Mouse (Mus musculus): ENCODE data around the gene Ndufs8. TPM values are rescaled to one million over a fixed set of nuclear protein-coding genes. Genes with fewer than 3 reads are reported as not detected.

Gene Ndufs8
- polyA plus RNA-seq, 1 experiment from 2014 or later: 65.9 TPM

DNA sequence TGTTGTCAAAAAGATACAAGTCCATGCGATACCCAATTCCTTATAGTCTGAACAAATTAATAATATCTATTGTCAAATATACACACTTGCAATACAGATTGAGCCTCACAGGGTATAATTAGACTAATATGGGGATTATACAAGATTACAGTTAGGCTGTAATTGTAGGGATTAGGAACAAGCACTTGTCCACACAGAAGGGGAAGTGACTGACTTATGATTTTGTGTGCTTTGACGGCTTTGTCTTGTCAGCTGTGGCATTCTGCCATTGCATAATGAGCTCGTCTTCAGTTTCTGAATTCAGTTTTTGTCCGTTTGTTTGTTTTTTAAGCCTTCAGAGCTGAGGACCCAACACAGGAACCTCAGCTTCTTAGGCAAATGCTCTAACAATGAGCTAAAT lies 30.4 kb downstream of the Ndufs8 start:
- 12% methylated on average over 4 of the region's 4 CpGs for WGBS (ENCODE audit: missing documents)
- no peak overlapping the region for H3K4me3 ChIP-seq (ENCODE audit: inconsistent target)
- 0 out of 2 replicates have a peak, but pooled peaks cover 20% of the 10 kb centered on the region for H3K36me3 ChIP-seq (ENCODE audit: inconsistent target)
- peaks cover 5% of the 10 kb centered on the region; the same call in 1 of the 2 replicates for H3K79me2 ChIP-seq (ENCODE audit: inconsistent target)
- H3K27ac ChIP-seq: peak overlapping the region; percentile 58

- 43% methylated on average over 6 of the region's 6 CpGs for WGBS (ENCODE audit: missing documents)
- no peak overlapping the region for H3K4me3 ChIP-seq (ENCODE audit: inconsistent target)
These were observed 32.3 kb downstream of the Ndufs8 start for GRCm38 (mm10) chr19:3880054-3880848.

GRCm38 (mm10) chr19:3875045-3875444 lies 37.5 kb downstream of the Ndufs8 start:
- no peak overlapping the region for H3K27ac ChIP-seq
- WGBS (ENCODE audit: missing documents): 95% methylated on average over 7 of the region's 7 CpGs
- H3K36me3 ChIP-seq (ENCODE audit: inconsistent target): no peaks in the 10 kb centered on the region; the same call in 1 of the 2 replicates
- peaks cover 5% of the 10 kb centered on the region; the same call in 1 of the 2 replicates for H3K79me2 ChIP-seq (ENCODE audit: inconsistent target)
- no peak overlapping the region for H3K4me3 ChIP-seq (ENCODE audit: inconsistent target)

More at GRCm38 (mm10) chr19:3880054-3880848, 32.3 kb downstream of the Ndufs8 start:
- peaks cover 5% of the 10 kb centered on the region; the same call in 1 of the 2 replicates for H3K79me2 ChIP-seq (ENCODE audit: inconsistent target)
- peaks cover 2% of the 10 kb centered on the region; the same call in 1 of the 2 replicates for H3K36me3 ChIP-seq (ENCODE audit: inconsistent target)
- H3K27ac ChIP-seq: 0 out of 2 replicates have a peak overlapping the region, but pooled peaks have one; percentile 24

DNA sequence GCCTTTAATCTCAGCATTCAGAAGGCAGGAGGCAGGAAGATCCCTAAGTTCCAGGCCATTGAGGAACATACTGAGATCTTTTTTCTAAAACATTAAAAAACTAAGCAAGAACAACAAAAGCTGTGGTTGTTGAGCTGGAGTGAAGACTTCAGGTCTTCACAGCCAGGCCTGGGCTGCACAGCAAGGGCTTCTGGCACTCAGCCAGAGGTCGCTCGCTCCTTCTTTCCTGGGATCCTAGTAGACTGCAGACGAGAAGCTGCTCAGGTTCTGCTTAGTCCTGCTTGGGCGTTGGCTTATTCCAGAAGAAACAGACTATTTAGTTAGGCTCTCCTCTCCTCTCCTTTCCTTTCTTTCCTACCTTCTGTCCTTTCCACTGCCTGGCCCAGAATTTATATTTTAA lies 40.2 kb downstream of the Ndufs8 start:
- H3K27ac ChIP-seq: no peak overlapping the region
- no peak overlapping the region for H3K4me3 ChIP-seq (ENCODE audit: inconsistent target)
- H3K79me2 ChIP-seq (ENCODE audit: inconsistent target): peaks cover 10% of the 10 kb centered on the region; the same call in 1 of the 2 replicates
- WGBS (ENCODE audit: missing documents): 97% methylated on average over 4 of the region's 4 CpGs
- H3K36me3 ChIP-seq (ENCODE audit: inconsistent target): no peaks in the 10 kb centered on the region; the same call in 1 of the 2 replicates

GRCm38 (mm10) chr19:3871468-3871867 lies 41.1 kb downstream of the Ndufs8 start:
- Histone ChIP-seq H3K4me3 (ENCODE audit: inconsistent target) (no peak overlapping the region), H3K27ac (no peak overlapping the region), H3K36me3 (ENCODE audit: inconsistent target) (no peaks in the 10 kb centered on the region; the same call in 1 of the 2 replicates), H3K79me2 (ENCODE audit: inconsistent target) (peaks cover 10% of the 10 kb centered on the region; the same call in 1 of the 2 replicates)

DNA sequence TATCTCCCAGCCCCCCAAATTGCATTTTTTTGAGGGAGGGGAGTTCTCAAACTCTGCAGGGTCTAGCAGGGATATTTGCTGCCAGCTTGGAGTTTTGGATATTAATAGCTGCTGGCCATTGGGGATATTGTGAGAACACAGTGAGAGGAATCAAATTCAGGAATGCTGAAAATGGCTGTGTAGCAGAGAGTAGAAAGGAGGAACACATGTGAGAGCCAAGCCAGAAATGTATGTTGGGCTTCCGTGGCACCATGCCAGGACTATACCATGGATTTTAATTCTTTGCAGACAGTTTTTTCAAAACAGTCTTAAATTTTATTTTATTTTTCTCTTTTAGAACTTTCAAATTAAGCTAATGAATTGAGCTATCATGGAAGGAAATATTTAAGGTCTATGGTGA lies 44.3 kb downstream of the Ndufs8 start:
- WGBS (ENCODE audit: missing documents): 88% methylated on average over 1 of the region's 1 CpGs
- H3K36me3 ChIP-seq (ENCODE audit: inconsistent target): peaks cover 7% of the 10 kb centered on the region; the same call in 1 of the 2 replicates
- H3K27ac ChIP-seq: no peak overlapping the region
- no peak overlapping the region for H3K4me3 ChIP-seq (ENCODE audit: inconsistent target)
- H3K79me2 ChIP-seq (ENCODE audit: inconsistent target): peaks cover 31% of the 10 kb centered on the region

- H3K36me3 ChIP-seq (ENCODE audit: inconsistent target): peaks cover 7% of the 10 kb centered on the region; the same call in 1 of the 2 replicates
- no peak overlapping the region for H3K4me3 ChIP-seq (ENCODE audit: inconsistent target)
- WGBS (ENCODE audit: missing documents): 94% methylated on average over 2 of the region's 2 CpGs
- H3K27ac ChIP-seq: no peak overlapping the region
- peaks cover 59% of the 10 kb centered on the region for H3K79me2 ChIP-seq (ENCODE audit: inconsistent target)
These were observed 47.6 kb downstream of the Ndufs8 start for GRCm38 (mm10) chr19:3864960-3865359.

- WGBS (ENCODE audit: missing documents): 96% methylated on average over 2 of the region's 2 CpGs
- Histone ChIP-seq H3K4me3 (ENCODE audit: inconsistent target) (no peak overlapping the region), H3K27ac (no peak overlapping the region), H3K36me3 (ENCODE audit: inconsistent target) (peaks cover 7% of the 10 kb centered on the region; the same call in 1 of the 2 replicates), H3K79me2 (ENCODE audit: inconsistent target) (peaks cover 77% of the 10 kb centered on the region)
These were observed 49.9 kb downstream of the Ndufs8 start for GRCm38 (mm10) chr19:3862713-3863112.

Other genes starting within 250 kb of the Ndufs8 start
- gene Lrp5, start 226.2 kb downstream of the Ndufs8 start, polyA plus RNA-seq (2018): 17.5 to 23.7 TPM (median 23.5 TPM) in 3 replicates
- 3.1 to 11.5 TPM (median 9.2 TPM) in 3 replicates for gene 1810055G02Rik, start 204.5 kb downstream of the Ndufs8 start, polyA plus RNA-seq (2018)
- 16.2 to 28.8 TPM (median 20.6 TPM) in 3 replicates for gene Kmt5b, start 145.4 kb downstream of the Ndufs8 start, polyA plus RNA-seq (2018)
- 11.1 to 17.8 TPM (median 15.8 TPM) in 3 replicates for gene Chka, start 61.0 kb downstream of the Ndufs8 start, polyA plus RNA-seq (2018)
- 359 to 665 TPM (median 410 TPM) in 3 replicates for gene Tcirg1, start 5.6 kb downstream of the Ndufs8 start, polyA plus RNA-seq (2018)
- 57.7 to 77.8 TPM (median 67.9 TPM) in 3 replicates for gene Aldh3b1, start 17.0 kb upstream of the Ndufs8 start, polyA plus RNA-seq (2018)
- 421 to 814 TPM (median 651 TPM) in 3 replicates for gene Unc93b1, start 22.4 kb upstream of the Ndufs8 start, polyA plus RNA-seq (2018)
- gene Aldh3b3, start 45.9 kb upstream of the Ndufs8 start, polyA plus RNA-seq (2018): not detected in 3 replicates
- gene Aldh3b2, start 59.6 kb upstream of the Ndufs8 start, polyA plus RNA-seq (2018): not detected in 3 replicates
- 0.47 to 0.60 TPM (median 0.47 TPM) in 3 replicates for gene Acy3, start 73.8 kb upstream of the Ndufs8 start, polyA plus RNA-seq (2018)
- gene Tbx10, start 80.0 kb upstream of the Ndufs8 start, polyA plus RNA-seq (2018): not detected in 3 replicates
- gene Nudt8, start 87.8 kb upstream of the Ndufs8 start, polyA plus RNA-seq (2018): 6.9 to 10.7 TPM (median 7.0 TPM) in 3 replicates
- 0.07 to 0.19 TPM (median 0.13 TPM) in 3 replicates for gene Gm49405, start 87.9 kb upstream of the Ndufs8 start, polyA plus RNA-seq (2018)
- gene Doc2g, start 90.5 kb upstream of the Ndufs8 start, polyA plus RNA-seq (2018): 0.20 to 0.33 TPM in 2 of 3 replicates, not detected in the other
- 35.8 to 43.3 TPM (median 39.0 TPM) in 3 replicates for gene Ndufv1, start 100.0 kb upstream of the Ndufs8 start, polyA plus RNA-seq (2018)
- 6.2 to 20.1 TPM (median 8.6 TPM) in 3 replicates for gene Gstp1, start 125.2 kb upstream of the Ndufs8 start, polyA plus RNA-seq (2018)
- gene Gstp2, start 133.2 kb upstream of the Ndufs8 start, polyA plus RNA-seq (2018): not detected in 3 replicates
- gene Gstp3, start 146.8 kb upstream of the Ndufs8 start, polyA plus RNA-seq (2018): not detected in 3 replicates
- not detected in 3 replicates for gene Cabp2, start 168.8 kb upstream of the Ndufs8 start, polyA plus RNA-seq (2018)
- gene Cdk2ap2, start 184.4 kb upstream of the Ndufs8 start, polyA plus RNA-seq (2018): 16.7 to 37.3 TPM (median 23.1 TPM) in 3 replicates
- 12.8 to 30.4 TPM (median 14.2 TPM) in 3 replicates for gene Pitpnm1, start 187.2 kb upstream of the Ndufs8 start, polyA plus RNA-seq (2018)
- gene Aip, start 213.1 kb upstream of the Ndufs8 start, polyA plus RNA-seq (2018): 80.9 to 169 TPM (median 84.6 TPM) in 3 replicates
- gene Gpr152, start 227.0 kb upstream of the Ndufs8 start, polyA plus RNA-seq (2018): not detected in 3 replicates
- gene Cabp4, start 231.3 kb upstream of the Ndufs8 start, polyA plus RNA-seq (2018): not detected in 3 replicates
- 252 to 368 TPM (median 357 TPM) in 3 replicates for gene Coro1b, start 235.8 kb upstream of the Ndufs8 start, polyA plus RNA-seq (2018)
- 0.28 to 0.53 TPM (median 0.41 TPM) in 3 replicates for gene Ptprcap, start 240.8 kb upstream of the Ndufs8 start, polyA plus RNA-seq (2018)